ENCODE assay signal across 8 mouse cellular contexts in genomic region chr16:23982891-23983588, GRCm38 (mm10). TPM values are rescaled to one million over a fixed set of nuclear protein-coding genes. Genes with fewer than 3 reads are reported as not detected.
A peak's percentile ranks its signal among the peaks of the same experiment; 100 is the strongest.
DNase-seq lines count a peak whose midpoint lies in the region; ATAC-seq and TF ChIP-seq lines count a peak whose summit lies in the region.

No protein-coding gene starts in this region.

- no peaks in the 10 kb centered on the region for H3K36me3 ChIP-seq in heart, postnatal 0 days (replicated peaks; ENCODE audit: control insufficient read depth, insufficient read depth, low read length)
- no peaks in the 10 kb centered on the region for H3K36me3 ChIP-seq in lung, embryonic 16.5 days (ENCODE audit: control insufficient read depth, insufficient read depth, low read length)

- ATAC-seq in heart, postnatal 0 days (ENCODE audit: insufficient read depth, low read depth), result no peak
- peak; percentile 18; the same call in 1 of the 2 replicates for ATAC-seq in lung, embryonic 16.5 days (ENCODE audit: low read depth)

- no peak for TF ChIP-seq POLR2A in embryonic fibroblast, embryonic 13.5 days (IDR thresholded peaks at IDR 0.05; ENCODE audit: low read depth, low read length)

- H3K4me2 ChIP-seq in heart, postnatal 0 days (ENCODE audit: low read depth, low read length), result peak overlapping the region; percentile 97
- H3K4me2 ChIP-seq in lung, embryonic 16.5 days (ENCODE audit: low read depth, low read length), result peak overlapping the region; percentile 96

- H3K27me3 ChIP-seq in heart, postnatal 0 days (ENCODE audit: control insufficient read depth, insufficient read depth, low read length), result no peaks in the 10 kb centered on the region
- H3K27me3 ChIP-seq in lung, embryonic 16.5 days (ENCODE audit: control insufficient read depth, insufficient read depth, low read depth, low read length), result peaks cover 17% of the 10 kb centered on the region

- peak overlapping the region; percentile 66 for H3K27ac ChIP-seq in embryonic fibroblast, embryonic 13.5 days (ENCODE audit: insufficient read depth, low read length)
- H3K27ac ChIP-seq in heart, postnatal 0 days (ENCODE audit: low read depth), result peak overlapping the region; percentile 81
- H3K27ac ChIP-seq in lung, embryonic 16.5 days (ENCODE audit: low read length), result peak overlapping the region; percentile 86

- peak overlapping the region; percentile 19 for H3K4me3 ChIP-seq in embryonic fibroblast, embryonic 13.5 days (ENCODE audit: insufficient read depth, low read length)
- H3K4me3 ChIP-seq in heart, postnatal 0 days (ENCODE audit: low read depth, low read length), result peak overlapping the region; percentile 62
- peak overlapping the region; percentile 53 for H3K4me3 ChIP-seq in lung, embryonic 16.5 days (ENCODE audit: low read length)

- H3K4me1 ChIP-seq in embryonic fibroblast, embryonic 13.5 days (ENCODE audit: control insufficient read depth, insufficient read depth, low read length), result peaks cover 10% of the 10 kb centered on the region; the same call in 1 of the 2 replicates
- peaks cover 19% of the 10 kb centered on the region for H3K4me1 ChIP-seq in heart, postnatal 0 days (ENCODE audit: control insufficient read depth, insufficient read depth)
- peaks cover 40% of the 10 kb centered on the region for H3K4me1 ChIP-seq in lung, embryonic 16.5 days (replicated peaks; ENCODE audit: control insufficient read depth, insufficient read depth, low read length)

- under 1% methylated on average over 33 of the region's 33 CpGs for WGBS in heart, postnatal 0 days
- WGBS in lung, embryonic 16.5 days, result under 1% methylated on average over 33 of the region's 33 CpGs

- peak overlapping the region; percentile 57 for H3K9ac ChIP-seq in heart, postnatal 0 days (replicated peaks; ENCODE audit: low read depth, low read length)
- H3K9ac ChIP-seq in lung, embryonic 16.5 days (ENCODE audit: low read length), result peak overlapping the region; percentile 55

- TF ChIP-seq CTCF in embryonic fibroblast, embryonic 13.5 days (IDR thresholded peaks at IDR 0.05; ENCODE audit: borderline replicate concordance, insufficient read depth, low read length), result peak; percentile 71; the same call in 1 of the 2 replicates
- peak; percentile 47 for TF ChIP-seq CTCF in heart, postnatal 0 days (IDR thresholded peaks at IDR 0.05; ENCODE audit: low read depth)

- TF ChIP-seq EP300 in heart, postnatal 0 days (IDR thresholded peaks at IDR 0.05; ENCODE audit: low read depth), result no peak

- no peaks in the 10 kb centered on the region for H3K9me3 ChIP-seq in heart, postnatal 0 days (replicated peaks; ENCODE audit: control insufficient read depth, low read length)
- H3K9me3 ChIP-seq in lung, embryonic 16.5 days (ENCODE audit: control insufficient read depth, low read length), result no peaks in the 10 kb centered on the region

- peak; percentile 25 for DNase-seq in 3T3-L1 (ENCODE audit: low read depth, low spot score)
- DNase-seq in adrenal gland, postnatal 14 days, result peak; percentile 90
- DNase-seq in heart, postnatal 0 days (ENCODE audit: low spot score), result peak; percentile 73
- peak; percentile 77 to 94 for DNase-seq in kidney, postnatal 36 days
- DNase-seq in retina, postnatal 1 day, result peak; percentile 85
- peak; percentile 54 for DNase-seq in urinary bladder, adult 2 months (ENCODE audit: low spot score)

RNA-seq across cellular contexts. Expression of gene Gm37419, which starts 5.2 kb away (rescaled TPM):
- not detected in 2 replicates for total RNA-seq in adrenal gland, postnatal 14 days (2021)
- not detected in 2 replicates for polyA plus RNA-seq in embryonic fibroblast, embryonic 13.5 days (2011; ENCODE audit: insufficient read length, low read depth, missing spikeins)
- total RNA-seq in heart, postnatal 0 days (2014; rRNA removed; ENCODE audit: low replicate concordance), result not detected in 2 replicates
- not detected in 2 replicates for polyA plus RNA-seq in heart, postnatal 0 days (2015; fragmentation: Nextera tagmentation; extraction: Ambion mirVana)
- polyA plus RNA-seq in lung, embryonic 16.5 days (2015; fragmentation: Nextera tagmentation; extraction: Ambion mirVana), result not detected in 2 replicates
- not detected in 2 replicates for polyA plus RNA-seq in urinary bladder, adult 2 months (2012; rRNA removed)

RNA-seq across cellular contexts. Expression of gene Bcl6, which starts 5.6 kb away (rescaled TPM):
- 48.4 and 72.0 TPM in 2 replicates for total RNA-seq in adrenal gland, postnatal 14 days (2021)
- polyA plus RNA-seq in embryonic fibroblast, embryonic 13.5 days (2011; ENCODE audit: insufficient read length, low read depth, missing spikeins), result 12.8 and 13.1 TPM in 2 replicates
- 0.23 and 2.8 TPM in 2 replicates for total RNA-seq in heart, postnatal 0 days (2014; rRNA removed; ENCODE audit: low replicate concordance)
- polyA plus RNA-seq in heart, postnatal 0 days (2015; fragmentation: Nextera tagmentation; extraction: Ambion mirVana), result 0.19 and 0.25 TPM in 2 replicates
- 1.6 and 2.4 TPM in 2 replicates for polyA plus RNA-seq in lung, embryonic 16.5 days (2015; fragmentation: Nextera tagmentation; extraction: Ambion mirVana)
- 15.2 and 22.9 TPM in 2 replicates for polyA plus RNA-seq in urinary bladder, adult 2 months (2012; rRNA removed)

RNA-seq across cellular contexts. Expression of gene Rtp2, which starts 50.8 kb away (rescaled TPM):
- not detected in 2 replicates for total RNA-seq in adrenal gland, postnatal 14 days (2021)
- not detected in 2 replicates for polyA plus RNA-seq in embryonic fibroblast, embryonic 13.5 days (2011; ENCODE audit: insufficient read length, low read depth, missing spikeins)
- total RNA-seq in heart, postnatal 0 days (2014; rRNA removed; ENCODE audit: low replicate concordance), result not detected in 2 replicates
- polyA plus RNA-seq in heart, postnatal 0 days (2015; fragmentation: Nextera tagmentation; extraction: Ambion mirVana), result not detected in 2 replicates
- not detected in 2 replicates for polyA plus RNA-seq in lung, embryonic 16.5 days (2015; fragmentation: Nextera tagmentation; extraction: Ambion mirVana)
- not detected in 2 replicates for polyA plus RNA-seq in urinary bladder, adult 2 months (2012; rRNA removed)

Comparison
In these comparisons a context has a peak if more than half of its experiments do, and no peak if none do; other contexts are left out.
1. DNase-seq: peak in every context shown above with its lines; median percentile 90 in adrenal gland, postnatal 14 days; 86 in kidney, postnatal 36 days; 85 in retina, postnatal 1 day; 73 in heart, postnatal 0 days; 54 in urinary bladder, adult 2 months; 25 in 3T3-L1.